Mouse (Mus musculus) ES-Bruce4 (cell line): ENCODE measurements around the gene Kcng4.

ENCODE experiments used
- CTCF ChIP-seq: IDR thresholded peaks from one replicate; pipeline ENCODE4 v1.8.1; 2011; ENCODE audit warnings: low read depth, low read length
- EP300 ChIP-seq: IDR thresholded peaks from 2 replicates; pipeline ENCODE4 v1.6.1; 2011; ENCODE audit warnings: low read depth, low read length; ENCODE audit not compliant: insufficient read depth
- POLR2A ChIP-seq: IDR thresholded peaks from one replicate; pipeline ENCODE4 v1.8.1; 2011; ENCODE audit warnings: low read length; ENCODE audit not compliant: insufficient read depth

DNA sequence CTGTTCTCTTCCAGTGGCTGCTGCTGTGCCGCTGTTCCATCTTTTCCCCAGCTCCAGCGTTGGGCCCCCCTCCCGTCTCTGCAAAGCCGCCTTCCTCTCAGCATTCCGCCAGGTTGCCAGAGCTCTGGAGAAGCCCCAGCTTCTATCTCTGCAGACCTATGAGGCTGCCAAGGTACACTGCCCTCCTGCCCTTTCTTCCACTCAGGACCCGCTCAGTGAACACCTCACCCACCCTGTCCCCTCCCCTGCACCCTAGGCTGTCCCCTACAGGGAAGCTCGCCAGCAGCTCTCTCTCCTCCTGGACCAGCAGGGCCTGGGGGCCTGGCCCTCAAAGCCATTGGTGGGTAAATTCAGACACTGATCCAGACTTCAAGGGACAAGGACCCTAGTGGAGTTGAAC is 19.1 kb downstream of the Kcng4 start:
- TF ChIP-seq CTCF (no peak), POLR2A (no peak), EP300 (no peak)
